12 mouse cellular contexts compared by ENCODE assay signal in the genomic region with DNA sequence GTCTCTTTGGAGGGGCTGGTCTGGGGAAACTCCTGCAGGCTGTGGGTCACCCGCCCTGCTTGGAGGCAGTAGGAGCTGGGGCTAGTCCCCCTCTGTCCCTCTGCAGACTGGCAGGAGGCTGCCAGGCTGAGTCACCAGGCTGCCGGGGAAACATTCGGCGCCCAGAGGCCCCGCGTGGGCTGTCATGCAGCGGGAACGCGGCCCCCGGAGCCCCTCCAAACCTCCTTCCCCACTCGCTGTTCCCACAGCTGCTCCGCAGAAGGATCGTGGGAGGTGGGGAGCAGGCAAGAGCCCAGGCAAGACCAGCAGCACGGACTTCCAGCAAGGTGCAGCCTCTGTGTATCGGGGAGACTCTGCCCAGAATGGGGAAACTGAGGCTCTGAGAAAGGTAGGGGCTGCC. TPM values are rescaled to one million over a fixed set of nuclear protein-coding genes. Genes with fewer than 3 reads are reported as not detected.
A peak's percentile ranks its signal among the peaks of the same experiment; 100 is the strongest.
DNase-seq lines count a peak whose midpoint lies in the region; ATAC-seq and TF ChIP-seq lines count a peak whose summit lies in the region.
"Had no signal": no experiment of that assay in that cellular context is flagged by ENCODE, and none has a peak within 500 bp of the region (broad histone marks: within the 10 kb centered on the region; RNA-seq: fewer than 3 reads in every experiment).

No protein-coding gene starts in this region.

- H3K27ac ChIP-seq in forebrain, embryonic 13.5 days = no peak overlapping the region
- no peak overlapping the region for H3K27ac ChIP-seq in forebrain, embryonic 12.5 days
- no peak overlapping the region for H3K27ac ChIP-seq in stomach, postnatal 0 days (replicated peaks)
- H3K27ac ChIP-seq: hindbrain, embryonic 15.5 days had no signal

- no peak for TF ChIP-seq CTCF in stomach, postnatal 0 days (IDR thresholded peaks at IDR 0.05; ENCODE audit: low read depth)

- TF ChIP-seq EP300 in stomach, postnatal 0 days (optimal IDR thresholded peaks at IDR 0.05) = no peak

- ATAC-seq in forebrain, embryonic 13.5 days = no peak
- ATAC-seq in forebrain, embryonic 12.5 days (ENCODE audit: low FRiP score) = no peak
- no peak for ATAC-seq in stomach, postnatal 0 days (ENCODE audit: low FRiP score, low TSS enrichment)
- ATAC-seq: forebrain, postnatal 0 days had no signal

- no peak overlapping the region for H3K4me3 ChIP-seq in forebrain, embryonic 13.5 days
- H3K4me3 ChIP-seq in forebrain, embryonic 12.5 days (replicated peaks) = no peak overlapping the region
- no peak overlapping the region for H3K4me3 ChIP-seq in stomach, postnatal 0 days (ENCODE audit: low read depth, low read length)
- H3K4me3 ChIP-seq: hindbrain, embryonic 15.5 days had no signal

- H3K9ac ChIP-seq in forebrain, embryonic 13.5 days = peak overlapping the region; percentile 37; the same call in 1 of the 2 replicates
- H3K9ac ChIP-seq in forebrain, embryonic 12.5 days = no peak overlapping the region
- peak overlapping the region; percentile 31; the same call in 1 of the 2 replicates for H3K9ac ChIP-seq in stomach, postnatal 0 days (ENCODE audit: low read length)
- H3K9ac ChIP-seq: forebrain, postnatal 0 days; hindbrain, embryonic 15.5 days had no signal

- no peaks in the 10 kb centered on the region for H3K9me3 ChIP-seq in forebrain, embryonic 13.5 days (replicated peaks)
- H3K9me3 ChIP-seq in forebrain, embryonic 12.5 days = no peaks in the 10 kb centered on the region
- no peaks in the 10 kb centered on the region for H3K9me3 ChIP-seq in stomach, postnatal 0 days (ENCODE audit: control insufficient read depth, low read length)
- H3K9me3 ChIP-seq: hindbrain, embryonic 15.5 days had no signal

- no peak overlapping the region for H3K4me2 ChIP-seq in forebrain, embryonic 13.5 days
- H3K4me2 ChIP-seq in forebrain, embryonic 12.5 days = no peak overlapping the region
- no peak overlapping the region for H3K4me2 ChIP-seq in stomach, postnatal 0 days (replicated peaks; ENCODE audit: low read depth)
- H3K4me2 ChIP-seq: hindbrain, embryonic 15.5 days; midbrain, embryonic 11.5 days had no signal

- H3K4me1 ChIP-seq in forebrain, embryonic 13.5 days = peaks cover 6% of the 10 kb centered on the region
- H3K4me1 ChIP-seq in forebrain, embryonic 12.5 days = peaks cover 10% of the 10 kb centered on the region; the same call in 1 of the 2 replicates
- H3K4me1 ChIP-seq in stomach, postnatal 0 days (replicated peaks; ENCODE audit: control insufficient read depth, insufficient read depth) = no peaks in the 10 kb centered on the region

- WGBS in forebrain, embryonic 13.5 days = 73% methylated on average over 15 of the region's 15 CpGs
- WGBS in forebrain, embryonic 12.5 days = 73% methylated on average over 15 of the region's 15 CpGs
- 52% methylated on average over 15 of the region's 15 CpGs for WGBS in stomach, postnatal 0 days

- DNase-seq in layer of hippocampus, adult 11-12 months (ENCODE audit: low spot score) = peak; percentile 65
- DNase-seq in layer of hippocampus, adult 9-10 months (ENCODE audit: low spot score) = no peak
- DNase-seq in right cerebral cortex, postnatal 25 days = peak; percentile 25
- no peak for DNase-seq in right cerebral cortex, postnatal 14 days
- DNase-seq in stomach, postnatal 0 days (ENCODE audit: low spot score) = no peak
- DNase-seq in lung, postnatal 36 days = no peak
- DNase-seq: forebrain, postnatal 0 days; thymus, adult 18-20 months had no signal

- H3K36me3 ChIP-seq in forebrain, embryonic 13.5 days (ENCODE audit: poor library complexity, severe bottlenecking) = no peaks in the 10 kb centered on the region
- H3K36me3 ChIP-seq in forebrain, embryonic 12.5 days (replicated peaks) = no peaks in the 10 kb centered on the region
- H3K36me3 ChIP-seq in stomach, postnatal 0 days (ENCODE audit: control insufficient read depth, insufficient read depth, low read length) = no peaks in the 10 kb centered on the region
- H3K36me3 ChIP-seq: hindbrain, embryonic 15.5 days had no signal

- no peaks in the 10 kb centered on the region for H3K27me3 ChIP-seq in forebrain, embryonic 13.5 days
- no peaks in the 10 kb centered on the region for H3K27me3 ChIP-seq in forebrain, embryonic 12.5 days
- H3K27me3 ChIP-seq in stomach, postnatal 0 days (ENCODE audit: control insufficient read depth, insufficient read depth, low read length) = no peaks in the 10 kb centered on the region
- H3K27me3 ChIP-seq: hindbrain, embryonic 15.5 days had no signal

RNA-seq across cellular contexts. Expression of gene Homer3, which starts 4.5 kb away (rescaled TPM):
- polyA plus RNA-seq in forebrain, embryonic 13.5 days (2015; fragmentation: Nextera tagmentation; extraction: Ambion mirVana) = 65.0 and 66.0 TPM in 2 replicates
- 90.7 and 94.5 TPM in 2 replicates for polyA plus RNA-seq in forebrain, embryonic 12.5 days (2016; fragmentation: Nextera tagmentation; extraction: Ambion mirVana)
- polyA plus RNA-seq in stomach, postnatal 0 days (2015; fragmentation: Nextera tagmentation; extraction: Ambion mirVana) = 13.8 and 17.5 TPM in 2 replicates

RNA-seq across cellular contexts. Expression of gene Ddx49, which starts 24.1 kb away (rescaled TPM):
- polyA plus RNA-seq in forebrain, embryonic 13.5 days (2015; fragmentation: Nextera tagmentation; extraction: Ambion mirVana) = 52.4 and 53.7 TPM in 2 replicates
- 54.0 and 54.2 TPM in 2 replicates for polyA plus RNA-seq in forebrain, embryonic 12.5 days (2016; fragmentation: Nextera tagmentation; extraction: Ambion mirVana)
- polyA plus RNA-seq in stomach, postnatal 0 days (2015; fragmentation: Nextera tagmentation; extraction: Ambion mirVana) = 35.0 and 36.0 TPM in 2 replicates

RNA-seq across cellular contexts. Expression of gene Cope, which starts 24.1 kb away (rescaled TPM):
- polyA plus RNA-seq in forebrain, embryonic 13.5 days (2015; fragmentation: Nextera tagmentation; extraction: Ambion mirVana) = 268 and 274 TPM in 2 replicates
- 217 and 229 TPM in 2 replicates for polyA plus RNA-seq in forebrain, embryonic 12.5 days (2016; fragmentation: Nextera tagmentation; extraction: Ambion mirVana)
- polyA plus RNA-seq in stomach, postnatal 0 days (2015; fragmentation: Nextera tagmentation; extraction: Ambion mirVana) = 347 and 366 TPM in 2 replicates

RNA-seq across cellular contexts. Expression of gene Cers1, which starts 37.4 kb away (rescaled TPM):
- polyA plus RNA-seq in forebrain, embryonic 13.5 days (2015; fragmentation: Nextera tagmentation; extraction: Ambion mirVana) = 18.2 and 20.1 TPM in 2 replicates
- 14.9 and 16.2 TPM in 2 replicates for polyA plus RNA-seq in forebrain, embryonic 12.5 days (2016; fragmentation: Nextera tagmentation; extraction: Ambion mirVana)
- polyA plus RNA-seq in stomach, postnatal 0 days (2015; fragmentation: Nextera tagmentation; extraction: Ambion mirVana) = 2.0 and 2.6 TPM in 2 replicates

RNA-seq across cellular contexts. Expression of gene Armc6, which starts 43.9 kb away (rescaled TPM):
- 52.8 and 60.1 TPM in 2 replicates for polyA plus RNA-seq in forebrain, embryonic 13.5 days (2015; fragmentation: Nextera tagmentation; extraction: Ambion mirVana)
- 35.8 and 38.0 TPM in 2 replicates for polyA plus RNA-seq in forebrain, embryonic 12.5 days (2016; fragmentation: Nextera tagmentation; extraction: Ambion mirVana)
- polyA plus RNA-seq in stomach, postnatal 0 days (2015; fragmentation: Nextera tagmentation; extraction: Ambion mirVana) = 11.9 and 12.9 TPM in 2 replicates

Comparison
In these comparisons a context has a peak if more than half of its experiments do, and no peak if none do; other contexts are left out.
1. DNase-seq: peak in layer of hippocampus, adult 11-12 months (single experiment) and right cerebral cortex, postnatal 25 days (single experiment); none in layer of hippocampus, adult 9-10 months (single experiment), right cerebral cortex, postnatal 14 days (single experiment), stomach, postnatal 0 days (single experiment) and lung, postnatal 36 days (single experiment).